Mouse (Mus musculus) cortical plate, adult 2 months (tissue): ENCODE measurements around the gene Bnip1. TPM values are rescaled to one million over a fixed set of nuclear protein-coding genes. Genes with fewer than 3 reads are reported as not detected.

Experiments used
- H3K27ac ChIP-seq: fragments of 200-500 bp; 2 replicates; pipeline ENCODE4 v1.5.1; 2012; ENCODE audit warnings: low read length, control low read depth, inconsistent platforms; ENCODE audit not compliant: insufficient read depth
- H3K4me1 ChIP-seq: fragments of 200-500 bp; 2 replicates; pipeline ENCODE4 v1.6.1; 2011; ENCODE audit warnings: low read length; ENCODE audit not compliant: control insufficient read depth, insufficient read depth
- H3K4me3 ChIP-seq: fragments of 200-500 bp; 2 replicates; pipeline ENCODE4 v1.5.1; 2011; ENCODE audit warnings: mild to moderate bottlenecking, low read length, control low read depth; ENCODE audit not compliant: insufficient read depth
- CTCF ChIP-seq: fragments of 200-500 bp; IDR thresholded peaks from 2 replicates; pipeline ENCODE4 v1.5.1; 2011; ENCODE audit warnings: mild to moderate bottlenecking, control low read depth, low read length; ENCODE audit not compliant: insufficient read depth; ENCODE audit errors: extremely low read depth
- POLR2A ChIP-seq: fragments of 200-500 bp; IDR thresholded peaks from 2 replicates; pipeline ENCODE4 v1.6.1; 2011; ENCODE audit warnings: mild to moderate bottlenecking, low read length, control low read depth; ENCODE audit not compliant: insufficient read depth; ENCODE audit errors: extremely low read depth
- polyA plus RNA-seq: library from polyadenylated mRNA; depleted of rRNA; stranded (reverse); fragments of >200 nt; gene quantifications from 2 replicates; pipeline ENCODE4 v1.2.3, GENCODE M21; 2012; rRNA removed

The Bnip1 gene
- polyA plus RNA-seq: 40.3 and 42.8 TPM in 2 replicates

GRCm38 (mm10) chr17:26780750-26781571 is at the start of gene Bnip1:
Bnip1 (plus strand) TSS chr17:26781066.
- Histone ChIP-seq H3K4me1 (peaks cover 2% of the 10 kb centered on the region; the same call in 1 of the 2 replicates), H3K27ac (no peak within 1 kb of the TSS; the same call in 1 of the 2 replicates), H3K4me3 (peak within 1 kb of the TSS; percentile 58)
- no peak for TF ChIP-seq CTCF
- TF ChIP-seq POLR2A: peak; percentile 55; the same call in 1 of the 2 replicates

GRCm38 (mm10) chr17:26742581-26742980 is 38.3 kb upstream of the Bnip1 start:
- Histone ChIP-seq H3K27ac (no peak overlapping the region), H3K4me1 (peaks cover 2% of the 10 kb centered on the region; the same call in 1 of the 2 replicates), H3K4me3 (no peak overlapping the region)

GRCm38 (mm10) chr17:26743294-26743693 is 37.6 kb upstream of the Bnip1 start:
- H3K4me1 ChIP-seq: peaks cover 2% of the 10 kb centered on the region; the same call in 1 of the 2 replicates
- TF ChIP-seq CTCF: no peak
- no peak for TF ChIP-seq POLR2A
- no peak overlapping the region for H3K4me3 ChIP-seq
- no peak overlapping the region for H3K27ac ChIP-seq

More at GRCm38 (mm10) chr17:26742581-26742980, 38.3 kb upstream of the Bnip1 start:
- no peak for TF ChIP-seq CTCF
- TF ChIP-seq POLR2A: no peak

- Histone ChIP-seq H3K27ac (no peak overlapping the region), H3K4me1 (no peaks in the 10 kb centered on the region)
Measured at GRCm38 (mm10) chr17:26749975-26750374, 30.9 kb upstream of the Bnip1 start.

GRCm38 (mm10) chr17:26752297-26752696 is 28.6 kb upstream of the Bnip1 start:
- H3K4me3 ChIP-seq: no peak overlapping the region
- H3K27ac ChIP-seq: no peak overlapping the region
- TF ChIP-seq CTCF (no peak), POLR2A (no peak)
- no peaks in the 10 kb centered on the region for H3K4me1 ChIP-seq

More at GRCm38 (mm10) chr17:26749975-26750374, 30.9 kb upstream of the Bnip1 start:
- H3K4me3 ChIP-seq: no peak overlapping the region
- TF ChIP-seq POLR2A (no peak), CTCF (no peak)

- Histone ChIP-seq H3K4me1 (no peaks in the 10 kb centered on the region), H3K4me3 (no peak overlapping the region), H3K27ac (no peak overlapping the region)
- TF ChIP-seq CTCF: no peak
- TF ChIP-seq POLR2A: no peak
Measured at GRCm38 (mm10) chr17:26753476-26753875, 27.4 kb upstream of the Bnip1 start.

- Histone ChIP-seq H3K4me1 (no peaks in the 10 kb centered on the region), H3K4me3 (no peak overlapping the region), H3K27ac (no peak overlapping the region)
- TF ChIP-seq CTCF (no peak), POLR2A (no peak)
Measured at GRCm38 (mm10) chr17:26767100-26767753, 13.6 kb upstream of the Bnip1 start.

GRCm38 (mm10) chr17:26767754-26768124 is 13.1 kb upstream of the Bnip1 start:
- Histone ChIP-seq H3K27ac (no peak overlapping the region), H3K4me3 (no peak overlapping the region), H3K4me1 (no peaks in the 10 kb centered on the region)
- TF ChIP-seq POLR2A (no peak), CTCF (no peak)

- H3K4me1 ChIP-seq: no peaks in the 10 kb centered on the region
- TF ChIP-seq CTCF (no peak), POLR2A (no peak)
- no peak overlapping the region for H3K27ac ChIP-seq
- H3K4me3 ChIP-seq: no peak overlapping the region
Measured at GRCm38 (mm10) chr17:26776211-26776610, 4.7 kb upstream of the Bnip1 start.
